Mouse (Mus musculus) hindbrain, embryonic 16.5 days (tissue): ENCODE data around the gene Klhdc3. TPM values are rescaled to one million over a fixed set of nuclear protein-coding genes. Genes with fewer than 3 reads are reported as not detected.

ENCODE experiments used
- ATAC-seq: fragments of 200-750 bp; cut with Nextera tagmentation; 2 replicates; pipeline ENCODE4 v1.8.0; 2017; ENCODE audit warnings: moderate TSS enrichment, moderate library complexity
- H3K27ac ChIP-seq: fragments of 300-500 bp; sonication (generic); 2 replicates; pipeline ENCODE4 v1.5.1; 2014; ENCODE audit warnings: low read depth, mild to moderate bottlenecking, control low read depth, low read length, moderate library complexity
- H3K27me3 ChIP-seq: fragments of 300-500 bp; sonication (generic); replicated peaks from 2 replicates; pipeline ENCODE4 v1.6.1; 2014; ENCODE audit warnings: low read length; ENCODE audit not compliant: control insufficient read depth, insufficient read depth
- H3K36me3 ChIP-seq: fragments of 300-500 bp; sonication (generic); 2 replicates; pipeline ENCODE4 v1.6.1; 2014; ENCODE audit warnings: mild to moderate bottlenecking, low read length, moderate library complexity, mixed read lengths; ENCODE audit not compliant: control insufficient read depth, insufficient read depth
- H3K4me1 ChIP-seq: fragments of 300-500 bp; sonication (generic); 2 replicates; pipeline ENCODE4 v1.6.1; 2014; ENCODE audit warnings: low read depth, low read length; ENCODE audit not compliant: control insufficient read depth, insufficient read depth
- H3K4me2 ChIP-seq: fragments of 300-500 bp; sonication (generic); 2 replicates; pipeline ENCODE4 v1.6.1; 2014; ENCODE audit warnings: mild to moderate bottlenecking, low read length, control low read depth, moderate library complexity
- H3K4me3 ChIP-seq: fragments of 300-500 bp; sonication (generic); 2 replicates; pipeline ENCODE4 v1.5.1; 2014; ENCODE audit warnings: mild to moderate bottlenecking, low read length, control low read depth, moderate library complexity
- H3K9ac ChIP-seq: fragments of 300-500 bp; sonication (generic); 2 replicates; pipeline ENCODE4 v1.6.1; 2014; ENCODE audit warnings: low read depth, mild to moderate bottlenecking, control low read depth, low read length, moderate library complexity
- H3K9me3 ChIP-seq: fragments of 300-500 bp; sonication (generic); 2 replicates; pipeline ENCODE4 v1.6.1; 2014; ENCODE audit warnings: mild to moderate bottlenecking, low read length, moderate library complexity; ENCODE audit not compliant: control insufficient read depth
- WGBS: fragments of 180-500 bp; shearing (Covaris S2); extraction: QIAGEN DNeasy Blood & Tissue Kit; methylation state at CpG from one replicate; pipeline ENCODE4 v1.1.7; 2014; 5-methylcytosine and 5-hydroxymethylcytosine counted together
- polyA plus RNA-seq: library from polyadenylated mRNA; unstranded; fragments of >200 nt; fragmentation: Nextera tagmentation; extraction: Ambion mirVana; gene quantifications from 2 replicates; pipeline ENCODE4 v1.2.1, GENCODE M21; 2015

The Klhdc3 gene
- polyA plus RNA-seq, 1 experiment from 2014 or later: 179 TPM

DNA sequence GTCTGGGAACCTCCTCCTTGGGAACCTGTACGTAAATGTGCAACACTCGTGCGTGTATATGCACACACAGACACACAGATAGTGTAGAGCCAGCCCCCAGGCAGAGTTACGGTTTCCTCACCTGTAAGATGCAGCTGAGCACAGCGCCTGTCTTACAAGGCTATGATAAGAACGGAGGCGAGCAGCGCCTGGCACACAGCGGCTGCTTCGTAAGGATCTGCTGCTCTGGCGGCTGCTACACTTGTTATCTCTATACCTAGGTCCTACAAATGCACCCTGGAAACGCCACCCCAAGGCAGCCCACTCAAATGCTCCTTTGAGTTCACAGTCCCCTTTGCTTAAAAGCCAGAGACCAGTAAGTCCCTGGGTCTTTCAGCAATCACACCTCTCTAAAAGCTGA lies 10.0 kb upstream of the Klhdc3 start:
- H3K9ac ChIP-seq: no peak overlapping the region
- H3K27ac ChIP-seq: no peak overlapping the region
- WGBS: 95% methylated on average over 12 of the region's 12 CpGs
- H3K4me2 ChIP-seq: no peak overlapping the region
- peaks cover 10% of the 10 kb centered on the region for H3K36me3 ChIP-seq
- H3K27me3 ChIP-seq: no peaks in the 10 kb centered on the region
- no peak overlapping the region for H3K4me3 ChIP-seq
- ATAC-seq: no peak
- H3K9me3 ChIP-seq: no peaks in the 10 kb centered on the region
- H3K4me1 ChIP-seq: no peaks in the 10 kb centered on the region

DNA sequence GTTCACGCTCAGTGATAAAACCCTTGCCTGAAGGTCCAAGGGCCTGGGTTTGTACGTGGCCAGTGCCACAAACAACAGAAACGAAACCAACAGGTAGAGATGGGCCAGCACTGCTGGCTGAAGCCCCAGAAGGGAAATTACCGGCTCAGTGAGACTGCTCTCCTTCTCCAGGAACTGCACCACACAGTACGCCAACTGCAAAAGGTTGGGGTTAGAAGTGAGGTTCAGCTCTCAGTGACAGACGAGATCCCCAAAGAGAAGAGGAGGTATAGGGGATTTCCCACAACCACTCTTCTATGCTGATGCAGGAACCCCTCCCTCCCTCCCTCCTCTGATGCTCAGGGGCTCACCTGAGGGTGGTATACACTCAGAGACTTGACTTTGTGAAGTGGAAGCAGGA lies 5.2 kb upstream of the Klhdc3 start:
- Histone ChIP-seq H3K27me3 (no peaks in the 10 kb centered on the region), H3K36me3 (peaks cover 34% of the 10 kb centered on the region), H3K27ac (no peak overlapping the region), H3K4me2 (no peak overlapping the region), H3K9me3 (no peaks in the 10 kb centered on the region), H3K9ac (no peak overlapping the region), H3K4me1 (peaks cover 8% of the 10 kb centered on the region), H3K4me3 (no peak overlapping the region)
- ATAC-seq: no peak
- 92% methylated on average over 6 of the region's 6 CpGs for WGBS

DNA sequence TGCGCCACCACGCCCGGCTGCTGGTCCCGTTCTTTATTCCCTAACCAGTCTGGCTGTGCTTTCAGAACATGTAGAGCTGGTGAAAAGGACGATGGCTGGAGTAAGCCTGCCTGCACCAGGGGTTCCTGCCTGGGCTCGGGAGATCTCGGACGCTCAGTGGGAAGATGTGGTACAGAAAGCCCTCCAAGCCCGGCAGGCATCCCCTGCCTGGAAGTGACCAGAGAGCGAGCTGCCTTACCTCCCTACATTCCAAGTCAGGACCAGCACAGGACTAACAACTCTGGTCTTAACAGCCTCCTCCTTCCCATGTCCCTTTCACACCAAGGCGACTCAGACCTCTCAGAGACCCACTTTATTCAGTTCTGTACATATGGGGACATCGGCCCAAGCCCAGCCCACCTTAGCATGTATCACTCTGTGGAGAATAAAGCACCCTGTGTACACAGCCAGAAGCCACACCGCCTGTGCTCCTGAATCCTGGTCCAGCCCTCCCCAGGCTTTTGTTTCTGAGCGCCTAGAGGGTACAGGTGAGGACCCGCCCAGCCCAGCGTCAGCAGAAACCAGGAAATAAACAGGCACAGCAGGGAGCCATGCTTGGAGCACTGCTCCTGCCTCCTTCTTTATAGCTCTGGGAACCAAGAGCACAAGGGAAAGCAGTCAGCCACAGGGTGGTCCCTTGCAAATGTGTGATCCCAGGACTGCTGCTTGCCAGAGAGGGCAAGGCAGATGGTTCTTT lies 2.1 kb upstream of the Klhdc3 start:
- no peaks in the 10 kb centered on the region for H3K27me3 ChIP-seq
- H3K4me2 ChIP-seq: no peak overlapping the region
- peaks cover 39% of the 10 kb centered on the region for H3K36me3 ChIP-seq
- no peak for ATAC-seq
- H3K27ac ChIP-seq: no peak overlapping the region
- H3K4me3 ChIP-seq: no peak overlapping the region
- H3K4me1 ChIP-seq: peaks cover 22% of the 10 kb centered on the region
- no peak overlapping the region for H3K9ac ChIP-seq
- H3K9me3 ChIP-seq: no peaks in the 10 kb centered on the region
- 81% methylated on average over 16 of the region's 16 CpGs for WGBS

DNA sequence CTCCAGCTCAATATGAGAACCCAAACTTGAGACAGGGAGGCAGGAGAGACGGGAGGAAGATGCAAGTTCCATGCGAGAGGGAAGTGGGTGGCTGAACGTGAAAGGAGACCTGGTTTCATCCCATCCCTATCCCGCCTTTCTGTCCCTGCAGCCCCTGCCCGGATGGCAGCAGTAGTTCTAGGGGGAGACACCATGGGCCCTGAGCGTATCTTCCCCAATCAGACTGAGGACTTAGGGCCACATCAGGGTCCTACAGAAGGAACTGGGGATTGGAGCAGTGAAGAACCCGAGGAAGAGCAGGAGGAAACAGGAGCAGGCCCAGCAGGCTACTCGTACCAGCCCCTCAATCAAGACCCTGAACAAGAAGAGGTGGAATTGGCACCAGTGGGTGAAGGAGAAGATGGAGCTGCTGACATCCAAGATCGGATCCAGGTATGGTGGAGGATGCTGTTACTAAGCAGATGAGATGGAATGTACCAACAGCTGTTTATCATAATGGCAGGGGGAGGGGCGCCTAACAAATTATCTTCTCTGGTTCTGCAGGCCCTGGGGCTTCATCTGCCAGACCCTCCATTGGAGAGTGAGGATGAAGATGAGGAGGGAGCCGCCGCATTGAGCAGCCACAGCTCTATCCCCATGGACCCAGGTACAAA lies 878 bp upstream of the Klhdc3 start:
- Histone ChIP-seq H3K27ac (peak overlapping the region; percentile 83), H3K27me3 (no peaks in the 10 kb centered on the region), H3K9ac (peak overlapping the region; percentile 74), H3K36me3 (peaks cover 47% of the 10 kb centered on the region), H3K9me3 (no peaks in the 10 kb centered on the region), H3K4me3 (peak overlapping the region; percentile 89), H3K4me2 (peak overlapping the region; percentile 94), H3K4me1 (peaks cover 22% of the 10 kb centered on the region)
- 23% methylated on average over 12 of the region's 12 CpGs for WGBS
- no peak for ATAC-seq

DNA sequence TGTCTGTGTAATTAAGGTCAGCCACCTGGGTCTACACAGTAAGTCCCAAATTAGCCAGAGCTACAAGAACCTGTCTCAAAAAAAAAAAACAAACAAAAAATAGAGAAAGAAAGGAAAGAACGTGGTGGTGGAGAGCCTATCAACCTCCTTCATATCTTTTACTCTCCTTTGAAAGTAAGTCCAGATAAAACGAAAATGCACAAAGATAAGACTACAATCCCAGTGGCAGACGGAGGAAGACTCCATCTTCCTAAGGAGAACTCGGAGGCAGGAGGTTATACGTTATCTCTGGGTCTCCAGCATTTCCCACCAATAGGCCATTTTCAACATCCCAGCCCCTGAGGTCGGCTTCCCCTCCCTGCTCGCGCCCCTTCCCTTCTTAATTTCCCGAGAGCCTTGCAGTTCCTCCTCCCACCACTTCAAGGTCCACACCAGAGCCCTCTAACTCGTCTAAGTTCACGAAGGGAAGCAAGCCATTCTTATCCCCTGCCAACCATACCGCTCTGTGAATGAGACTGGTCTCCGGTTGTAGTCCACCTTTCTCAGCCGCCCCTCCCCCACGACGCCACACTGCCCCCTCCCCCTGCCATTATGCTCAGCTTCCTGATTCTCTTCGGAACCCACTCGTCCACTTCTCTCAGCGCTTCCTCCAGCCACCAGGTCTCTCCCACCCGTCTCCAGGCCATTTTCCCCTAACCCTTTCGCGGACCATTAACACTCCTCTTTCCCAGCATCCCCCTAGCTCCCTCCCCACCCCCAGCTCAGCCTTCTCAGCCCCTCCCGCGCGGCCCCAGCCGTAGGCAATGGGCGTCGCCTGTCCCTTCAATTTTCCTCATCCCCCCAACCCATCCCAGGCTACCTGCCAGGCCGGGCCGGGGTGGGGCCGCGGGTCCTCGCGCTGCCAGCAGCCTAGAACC lies 613 bp downstream of the Klhdc3 start:
- peaks cover 44% of the 10 kb centered on the region for H3K36me3 ChIP-seq
- H3K4me3 ChIP-seq: peak overlapping the region; percentile 89
- H3K4me2 ChIP-seq: peak overlapping the region; percentile 67
- no peaks in the 10 kb centered on the region for H3K9me3 ChIP-seq
- 2% methylated on average over 34 of the region's 34 CpGs for WGBS
- peak overlapping the region; percentile 85 for H3K9ac ChIP-seq
- H3K4me1 ChIP-seq: peaks cover 22% of the 10 kb centered on the region
- peak; percentile 58 for ATAC-seq
- no peaks in the 10 kb centered on the region for H3K27me3 ChIP-seq
- H3K27ac ChIP-seq: peak overlapping the region; percentile 94

DNA sequence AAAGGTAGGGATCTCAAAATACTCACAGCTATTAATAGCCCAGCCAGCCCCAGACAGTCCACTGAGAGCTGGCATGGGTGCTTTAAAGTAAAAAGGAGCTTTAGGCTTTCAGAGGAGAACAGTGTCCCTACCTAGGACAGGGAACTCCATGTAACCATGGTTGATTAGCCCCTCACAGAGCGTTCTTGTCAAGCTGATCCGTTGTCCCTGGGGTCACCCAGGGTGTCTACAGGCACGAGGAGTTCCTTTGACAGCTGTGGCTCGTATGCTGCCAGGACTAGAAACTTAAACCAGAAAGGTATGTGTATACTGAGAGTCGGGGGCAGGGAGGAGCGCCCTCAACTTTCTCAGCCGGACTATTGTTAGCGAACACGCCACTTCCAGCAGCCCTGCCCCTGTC lies 1.8 kb downstream of the Klhdc3 start:
- no peak overlapping the region for H3K9ac ChIP-seq
- H3K27me3 ChIP-seq: no peaks in the 10 kb centered on the region
- H3K4me2 ChIP-seq: peak overlapping the region; percentile 67
- peaks cover 41% of the 10 kb centered on the region for H3K36me3 ChIP-seq
- 70% methylated on average over 9 of the region's 9 CpGs for WGBS
- H3K27ac ChIP-seq: no peak overlapping the region
- no peak for ATAC-seq
- no peak overlapping the region for H3K4me3 ChIP-seq
- H3K9me3 ChIP-seq: no peaks in the 10 kb centered on the region
- peaks cover 27% of the 10 kb centered on the region for H3K4me1 ChIP-seq

DNA sequence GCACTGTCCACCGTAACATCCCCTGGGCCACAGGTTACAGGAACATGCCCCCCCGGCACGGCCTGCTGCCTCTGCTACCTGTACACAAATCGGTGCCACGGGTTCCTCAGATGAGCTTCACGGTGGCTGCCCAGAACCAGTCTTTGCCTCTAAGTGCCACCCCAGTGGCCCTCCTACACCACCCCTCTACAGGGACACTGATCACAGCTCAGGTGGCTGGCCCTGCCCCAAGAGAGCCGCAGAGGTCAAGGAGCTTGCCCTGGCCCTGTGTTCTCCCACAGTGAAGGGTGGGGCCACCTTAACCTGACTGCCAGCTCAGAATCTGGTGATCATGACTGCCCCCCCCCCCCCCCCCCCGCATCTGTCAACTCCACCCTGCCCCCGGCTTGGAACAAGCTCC lies 2.3 kb downstream of the Klhdc3 start, which contains the start of gene Mea1:
Mea1 (plus strand) TSS at position 378 of the 400 bp plus-strand sequence.
- Histone ChIP-seq H3K4me3 (peak within 1 kb of the TSS; percentile 89), H3K9ac (peak within 1 kb of the TSS; percentile 85), H3K36me3 (peaks cover 36% of the 10 kb centered on the region), H3K27me3 (no peaks in the 10 kb centered on the region), H3K4me1 (peaks cover 30% of the 10 kb centered on the region), H3K4me2 (peak within 1 kb of the TSS; percentile 67), H3K27ac (no peak within 1 kb of the TSS), H3K9me3 (no peaks in the 10 kb centered on the region)
- ATAC-seq: no peak
- 95% methylated on average over 7 of the region's 9 CpGs for WGBS

- H3K36me3 ChIP-seq: peaks cover 37% of the 10 kb centered on the region
Measured at GRCm38 (mm10) chr17:46674530-46675283, 6.0 kb downstream of the Klhdc3 start.

More at GRCm38 (mm10) chr17:46674530-46675283, 6.0 kb downstream of the Klhdc3 start:
- 17% methylated on average over 15 of the region's 15 CpGs for WGBS
- H3K4me1 ChIP-seq: peaks cover 23% of the 10 kb centered on the region
- no peaks in the 10 kb centered on the region for H3K27me3 ChIP-seq
- no peaks in the 10 kb centered on the region for H3K9me3 ChIP-seq
- peak overlapping the region; percentile 77 for H3K27ac ChIP-seq
- peak overlapping the region; percentile 75 for H3K9ac ChIP-seq
- peak overlapping the region; percentile 86 for H3K4me2 ChIP-seq
- ATAC-seq: peak; percentile 49
- H3K4me3 ChIP-seq: peak overlapping the region; percentile 85
